Mouse (Mus musculus): ENCODE data around the gene H2-Aa. TPM values are rescaled to one million over a fixed set of nuclear protein-coding genes. Genes with fewer than 3 reads are reported as not detected.
A peak's percentile ranks its signal among the peaks of the same experiment; 100 is the strongest.

Gene H2-Aa
- polyA plus RNA-seq, 1 experiment from 2014 or later, result 7.9 TPM

- no peak overlapping the region for H3K4me3 ChIP-seq (replicated peaks; ENCODE audit: low read length)
- WGBS, result 24% methylated on average over 4 of the region's 4 CpGs
- no peak overlapping the region for H3K9ac ChIP-seq (ENCODE audit: low read length)
- ATAC-seq (ENCODE audit: insufficient read depth, low FRiP score), result peak; percentile 59; the same call in 1 of the 2 replicates
- no peaks in the 10 kb centered on the region for H3K36me3 ChIP-seq (ENCODE audit: control insufficient read depth, insufficient read depth, low read length)
- peak overlapping the region; percentile 48; the same call in 1 of the 2 replicates for H3K27ac ChIP-seq (ENCODE audit: low read length)
- H3K4me1 ChIP-seq (ENCODE audit: control insufficient read depth, insufficient read depth, low read length), result 0 out of 2 replicates have a peak, but pooled peaks cover 5% of the 10 kb centered on the region
- no peak overlapping the region for H3K4me2 ChIP-seq (ENCODE audit: low read depth, low read length)
- no peaks in the 10 kb centered on the region for H3K9me3 ChIP-seq (replicated peaks; ENCODE audit: control insufficient read depth, low read length)
- peaks cover 20% of the 10 kb centered on the region for H3K27me3 ChIP-seq (ENCODE audit: control insufficient read depth, insufficient read depth, low read length)
Observed at GRCm38 (mm10) chr17:34261502-34261901, 26.1 kb downstream of the H2-Aa start.

GRCm38 (mm10) chr17:34260551-34260950 is 27.1 kb downstream of the H2-Aa start:
- H3K9ac ChIP-seq (ENCODE audit: low read length), result no peak overlapping the region
- ATAC-seq (ENCODE audit: insufficient read depth, low FRiP score), result no peak; the same call in 1 of the 2 replicates
- H3K9me3 ChIP-seq (replicated peaks; ENCODE audit: control insufficient read depth, low read length), result no peaks in the 10 kb centered on the region
- no peak overlapping the region for H3K4me3 ChIP-seq (replicated peaks; ENCODE audit: low read length)
- H3K36me3 ChIP-seq (ENCODE audit: control insufficient read depth, insufficient read depth, low read length), result no peaks in the 10 kb centered on the region
- 0 out of 2 replicates have a peak, but pooled peaks cover 5% of the 10 kb centered on the region for H3K4me1 ChIP-seq (ENCODE audit: control insufficient read depth, insufficient read depth, low read length)
- peaks cover 20% of the 10 kb centered on the region for H3K27me3 ChIP-seq (ENCODE audit: control insufficient read depth, insufficient read depth, low read length)
- H3K4me2 ChIP-seq (ENCODE audit: low read depth, low read length), result no peak overlapping the region
- peak overlapping the region; percentile 22; the same call in 1 of the 2 replicates for H3K27ac ChIP-seq (ENCODE audit: low read length)
- 31% methylated on average over 5 of the region's 5 CpGs for WGBS

GRCm38 (mm10) chr17:34257594-34258375 is 29.8 kb downstream of the H2-Aa start, which contains the start of gene H2-Ab1:
H2-Ab1 (plus strand) TSS chr17:34257689.
- no peak within 1 kb of the TSS for H3K9ac ChIP-seq (ENCODE audit: low read length)
- H3K27ac ChIP-seq (ENCODE audit: low read length), result no peak within 1 kb of the TSS
- H3K27me3 ChIP-seq (ENCODE audit: control insufficient read depth, insufficient read depth, low read length), result peaks cover 5% of the 10 kb centered on the region
- H3K4me1 ChIP-seq (ENCODE audit: control insufficient read depth, insufficient read depth, low read length), result 0 out of 2 replicates have a peak, but pooled peaks cover 5% of the 10 kb centered on the region
- H3K4me2 ChIP-seq (ENCODE audit: low read depth, low read length), result no peak within 1 kb of the TSS
- WGBS, result 66% methylated on average over 11 of the region's 11 CpGs
- no peak within 1 kb of the TSS for H3K4me3 ChIP-seq (replicated peaks; ENCODE audit: low read length)
- ATAC-seq (ENCODE audit: insufficient read depth, low FRiP score), result no peak
- H3K9me3 ChIP-seq (replicated peaks; ENCODE audit: control insufficient read depth, low read length), result no peaks in the 10 kb centered on the region
- no peaks in the 10 kb centered on the region for H3K36me3 ChIP-seq (ENCODE audit: control insufficient read depth, insufficient read depth, low read length)

GRCm38 (mm10) chr17:34256501-34256900 is 31.1 kb downstream of the H2-Aa start:
- Histone ChIP-seq H3K4me3 (replicated peaks; ENCODE audit: low read length) (no peak overlapping the region), H3K9ac (ENCODE audit: low read length) (no peak overlapping the region), H3K27ac (ENCODE audit: low read length) (no peak overlapping the region), H3K4me1 (ENCODE audit: control insufficient read depth, insufficient read depth, low read length) (0 out of 2 replicates have a peak, but pooled peaks cover 5% of the 10 kb centered on the region), H3K27me3 (ENCODE audit: control insufficient read depth, insufficient read depth, low read length) (no peaks in the 10 kb centered on the region; the same call in 1 of the 2 replicates), H3K4me2 (ENCODE audit: low read depth, low read length) (no peak overlapping the region), H3K9me3 (replicated peaks; ENCODE audit: control insufficient read depth, low read length) (no peaks in the 10 kb centered on the region), H3K36me3 (ENCODE audit: control insufficient read depth, insufficient read depth, low read length) (no peaks in the 10 kb centered on the region)
- no peak for ATAC-seq (ENCODE audit: insufficient read depth, low FRiP score)
- WGBS, result 80% methylated on average over 5 of the region's 5 CpGs

- Histone ChIP-seq H3K27me3 (ENCODE audit: control insufficient read depth, insufficient read depth, low read length) (no peaks in the 10 kb centered on the region), H3K4me1 (ENCODE audit: control insufficient read depth, insufficient read depth, low read length) (no peaks in the 10 kb centered on the region), H3K4me2 (ENCODE audit: low read depth, low read length) (no peak overlapping the region), H3K4me3 (replicated peaks; ENCODE audit: low read length) (no peak overlapping the region), H3K9ac (ENCODE audit: low read length) (no peak overlapping the region), H3K9me3 (replicated peaks; ENCODE audit: control insufficient read depth, low read length) (no peaks in the 10 kb centered on the region), H3K27ac (ENCODE audit: low read length) (no peak overlapping the region), H3K36me3 (ENCODE audit: control insufficient read depth, insufficient read depth, low read length) (no peaks in the 10 kb centered on the region)
- WGBS, result 46% methylated on average over 4 of the region's 4 CpGs
- no peak for ATAC-seq (ENCODE audit: insufficient read depth, low FRiP score)
Observed at GRCm38 (mm10) chr17:34251666-34252065, 36.0 kb downstream of the H2-Aa start.

GRCm38 (mm10) chr17:34249878-34250277 is 37.7 kb downstream of the H2-Aa start:
- no peak overlapping the region for H3K4me2 ChIP-seq (ENCODE audit: low read depth, low read length)
- WGBS, result 19% methylated on average over 4 of the region's 4 CpGs
- H3K27me3 ChIP-seq (ENCODE audit: control insufficient read depth, insufficient read depth, low read length), result no peaks in the 10 kb centered on the region

GRCm38 (mm10) chr17:34249361-34249760 is 38.3 kb downstream of the H2-Aa start:
- H3K4me1 ChIP-seq (ENCODE audit: control insufficient read depth, insufficient read depth, low read length), result no peaks in the 10 kb centered on the region

More at GRCm38 (mm10) chr17:34249878-34250277, 37.7 kb downstream of the H2-Aa start:
- ATAC-seq (ENCODE audit: insufficient read depth, low FRiP score), result no peak
- Histone ChIP-seq H3K9ac (ENCODE audit: low read length) (no peak overlapping the region), H3K4me1 (ENCODE audit: control insufficient read depth, insufficient read depth, low read length) (no peaks in the 10 kb centered on the region), H3K9me3 (replicated peaks; ENCODE audit: control insufficient read depth, low read length) (no peaks in the 10 kb centered on the region), H3K4me3 (replicated peaks; ENCODE audit: low read length) (no peak overlapping the region), H3K36me3 (ENCODE audit: control insufficient read depth, insufficient read depth, low read length) (no peaks in the 10 kb centered on the region), H3K27ac (ENCODE audit: low read length) (no peak overlapping the region)

GRCm38 (mm10) chr17:34248764-34249163 is 38.9 kb downstream of the H2-Aa start:
- no peaks in the 10 kb centered on the region for H3K27me3 ChIP-seq (ENCODE audit: control insufficient read depth, insufficient read depth, low read length)
- WGBS, result 50% methylated on average over 2 of the region's 2 CpGs
- no peak overlapping the region for H3K4me2 ChIP-seq (ENCODE audit: low read depth, low read length)
- H3K36me3 ChIP-seq (ENCODE audit: control insufficient read depth, insufficient read depth, low read length), result no peaks in the 10 kb centered on the region
- no peaks in the 10 kb centered on the region for H3K4me1 ChIP-seq (ENCODE audit: control insufficient read depth, insufficient read depth, low read length)
- no peak for ATAC-seq (ENCODE audit: insufficient read depth, low FRiP score)
- H3K9me3 ChIP-seq (replicated peaks; ENCODE audit: control insufficient read depth, low read length), result no peaks in the 10 kb centered on the region
- H3K4me3 ChIP-seq (replicated peaks; ENCODE audit: low read length), result no peak overlapping the region
- no peak overlapping the region for H3K9ac ChIP-seq (ENCODE audit: low read length)
- no peak overlapping the region for H3K27ac ChIP-seq (ENCODE audit: low read length)

More at GRCm38 (mm10) chr17:34249361-34249760, 38.3 kb downstream of the H2-Aa start:
- no peak overlapping the region for H3K4me2 ChIP-seq (ENCODE audit: low read depth, low read length)
- H3K27ac ChIP-seq (ENCODE audit: low read length), result no peak overlapping the region
- H3K9ac ChIP-seq (ENCODE audit: low read length), result no peak overlapping the region
- H3K36me3 ChIP-seq (ENCODE audit: control insufficient read depth, insufficient read depth, low read length), result no peaks in the 10 kb centered on the region
- H3K27me3 ChIP-seq (ENCODE audit: control insufficient read depth, insufficient read depth, low read length), result no peaks in the 10 kb centered on the region
- H3K4me3 ChIP-seq (replicated peaks; ENCODE audit: low read length), result no peak overlapping the region
- H3K9me3 ChIP-seq (replicated peaks; ENCODE audit: control insufficient read depth, low read length), result no peaks in the 10 kb centered on the region
- no peak for ATAC-seq (ENCODE audit: insufficient read depth, low FRiP score)
- 49% methylated on average over 3 of the region's 3 CpGs for WGBS

GRCm38 (mm10) chr17:34247047-34247446 is 40.6 kb downstream of the H2-Aa start:
- no peaks in the 10 kb centered on the region for H3K36me3 ChIP-seq (ENCODE audit: control insufficient read depth, insufficient read depth, low read length)

More at GRCm38 (mm10) chr17:34247047-34247446, 40.6 kb downstream of the H2-Aa start:
- no peak overlapping the region for H3K9ac ChIP-seq (ENCODE audit: low read length)
- no peaks in the 10 kb centered on the region for H3K27me3 ChIP-seq (ENCODE audit: control insufficient read depth, insufficient read depth, low read length)
- H3K4me1 ChIP-seq (ENCODE audit: control insufficient read depth, insufficient read depth, low read length), result no peaks in the 10 kb centered on the region
- H3K9me3 ChIP-seq (replicated peaks; ENCODE audit: control insufficient read depth, low read length), result no peaks in the 10 kb centered on the region
- no peak for ATAC-seq (ENCODE audit: insufficient read depth, low FRiP score)
- H3K4me2 ChIP-seq (ENCODE audit: low read depth, low read length), result no peak overlapping the region
- H3K4me3 ChIP-seq (replicated peaks; ENCODE audit: low read length), result no peak overlapping the region
- H3K27ac ChIP-seq (ENCODE audit: low read length), result no peak overlapping the region
- 84% methylated on average over 3 of the region's 3 CpGs for WGBS
